Mouse (Mus musculus): ENCODE results near the gene Cd48. TPM values are rescaled to one million over a fixed set of nuclear protein-coding genes. Genes with fewer than 3 reads are reported as not detected.

Gene Cd48
- polyA plus RNA-seq, 1 experiment from 2014 or later, result 1.9 TPM

- Histone ChIP-seq H3K9ac (ENCODE audit: low read depth, low read length) (no peak overlapping the region), H3K4me3 (ENCODE audit: low read length) (no peak overlapping the region), H3K4me1 (ENCODE audit: control insufficient read depth, insufficient read depth, low read length) (no peaks in the 10 kb centered on the region), H3K36me3 (ENCODE audit: control insufficient read depth, insufficient read depth, low read length) (no peaks in the 10 kb centered on the region), H3K4me2 (replicated peaks; ENCODE audit: low read depth, low read length) (no peak overlapping the region), H3K27ac (ENCODE audit: low read depth, low read length) (no peak overlapping the region), H3K27me3 (ENCODE audit: control insufficient read depth, insufficient read depth, low read length) (no peaks in the 10 kb centered on the region), H3K9me3 (ENCODE audit: control insufficient read depth, low read length) (0 out of 2 replicates have a peak, but pooled peaks cover 4% of the 10 kb centered on the region)
- no peak for ATAC-seq (ENCODE audit: low FRiP score, low TSS enrichment)
Measured at GRCm38 (mm10) chr1:171731195-171731594, 49.4 kb downstream of the Cd48 start.

DNA sequence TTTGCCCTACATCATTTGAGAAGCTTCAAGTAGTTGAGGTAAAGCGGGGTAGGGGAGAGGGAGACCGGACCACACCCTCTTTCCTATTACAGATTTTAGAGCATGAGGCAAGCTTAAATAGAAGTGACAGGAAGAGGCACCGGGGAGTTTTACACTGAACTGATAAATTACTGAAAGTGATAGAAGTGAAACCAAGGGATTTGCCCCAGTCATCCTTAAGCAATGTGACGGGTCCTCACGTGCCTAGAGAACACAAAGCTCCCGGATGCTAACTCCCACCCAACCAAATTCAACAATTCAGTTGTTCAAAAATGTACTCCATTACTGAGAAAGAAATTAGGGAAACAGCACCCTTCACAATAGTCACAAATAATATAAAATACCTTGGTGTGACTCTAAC is 53.1 kb downstream of the Cd48 start:
- ATAC-seq (ENCODE audit: low FRiP score, low TSS enrichment), result no peak
- Histone ChIP-seq H3K9ac (ENCODE audit: low read depth, low read length) (no peak overlapping the region), H3K27ac (ENCODE audit: low read depth, low read length) (no peak overlapping the region), H3K36me3 (ENCODE audit: control insufficient read depth, insufficient read depth, low read length) (no peaks in the 10 kb centered on the region), H3K4me2 (replicated peaks; ENCODE audit: low read depth, low read length) (no peak overlapping the region), H3K9me3 (ENCODE audit: control insufficient read depth, low read length) (no peaks in the 10 kb centered on the region), H3K4me3 (ENCODE audit: low read length) (no peak overlapping the region), H3K4me1 (ENCODE audit: control insufficient read depth, insufficient read depth, low read length) (no peaks in the 10 kb centered on the region), H3K27me3 (ENCODE audit: control insufficient read depth, insufficient read depth, low read length) (no peaks in the 10 kb centered on the region)
- 89% methylated on average over 6 of the region's 6 CpGs for WGBS

GRCm38 (mm10) chr1:171748127-171748969 is 66.5 kb downstream of the Cd48 start:
- WGBS, result 82% methylated on average over 3 of the region's 3 CpGs

More at GRCm38 (mm10) chr1:171748127-171748969, 66.5 kb downstream of the Cd48 start:
- H3K4me2 ChIP-seq (replicated peaks; ENCODE audit: low read depth, low read length), result no peak overlapping the region
- no peaks in the 10 kb centered on the region for H3K4me1 ChIP-seq (ENCODE audit: control insufficient read depth, insufficient read depth, low read length)
- no peak for ATAC-seq (ENCODE audit: low FRiP score, low TSS enrichment)
- H3K36me3 ChIP-seq (ENCODE audit: control insufficient read depth, insufficient read depth, low read length), result no peaks in the 10 kb centered on the region
- H3K4me3 ChIP-seq (ENCODE audit: low read length), result no peak overlapping the region
- H3K27ac ChIP-seq (ENCODE audit: low read depth, low read length), result no peak overlapping the region
- H3K9me3 ChIP-seq (ENCODE audit: control insufficient read depth, low read length), result no peaks in the 10 kb centered on the region
- H3K9ac ChIP-seq (ENCODE audit: low read depth, low read length), result no peak overlapping the region
- no peaks in the 10 kb centered on the region for H3K27me3 ChIP-seq (ENCODE audit: control insufficient read depth, insufficient read depth, low read length)

Small RNA genes within 50 kb of the gene (microRNA-seq; reads per million reads assigned to microRNA genes)
- not detected for gene Mir7683

Other genes starting within 250 kb of the Cd48 start
- gene F11r, start 244.5 kb upstream of the Cd48 start, polyA plus RNA-seq (2014; fragmentation: Nextera tagmentation; extraction: Ambion mirVana), result 96.4 and 127 TPM in 2 replicates
- 10.3 and 14.7 TPM in 2 replicates for gene Alyref2, start 178.5 kb upstream of the Cd48 start, polyA plus RNA-seq (2014; fragmentation: Nextera tagmentation; extraction: Ambion mirVana)
- gene Itln1, start 146.7 kb upstream of the Cd48 start, polyA plus RNA-seq (2014; fragmentation: Nextera tagmentation; extraction: Ambion mirVana), result not detected in 2 replicates
- not detected in 2 replicates for gene Cd244a, start 122.8 kb upstream of the Cd48 start, polyA plus RNA-seq (2014; fragmentation: Nextera tagmentation; extraction: Ambion mirVana)
- not detected in 2 replicates for gene Ly9, start 74.6 kb upstream of the Cd48 start, polyA plus RNA-seq (2014; fragmentation: Nextera tagmentation; extraction: Ambion mirVana)
- not detected in 2 replicates for gene Slamf7, start 29.0 kb upstream of the Cd48 start, polyA plus RNA-seq (2014; fragmentation: Nextera tagmentation; extraction: Ambion mirVana)
- 0.26 and 0.41 TPM in 2 replicates for gene Slamf1, start 85.1 kb downstream of the Cd48 start, polyA plus RNA-seq (2014; fragmentation: Nextera tagmentation; extraction: Ambion mirVana)
- gene Cd84, start 157.7 kb downstream of the Cd48 start, polyA plus RNA-seq (2014; fragmentation: Nextera tagmentation; extraction: Ambion mirVana), result 1.1 and 1.2 TPM in 2 replicates
- not detected in 2 replicates for gene Gm10521, start 213.7 kb downstream of the Cd48 start, polyA plus RNA-seq (2014; fragmentation: Nextera tagmentation; extraction: Ambion mirVana)
- gene Slamf6, start 235.5 kb downstream of the Cd48 start, polyA plus RNA-seq (2014; fragmentation: Nextera tagmentation; extraction: Ambion mirVana), result 0.12 and 0.14 TPM in 2 replicates

All from kidney, embryonic 14.5 days (tissue).